Mouse (Mus musculus): ENCODE measurements around the gene Fkrp. TPM values are rescaled to one million over a fixed set of nuclear protein-coding genes. Genes with fewer than 3 reads are reported as not detected.

Fkrp gene
- total RNA-seq, 4 experiments from 2014 or later: 49.6 to 68.2 (median 56.9) TPM

DNA sequence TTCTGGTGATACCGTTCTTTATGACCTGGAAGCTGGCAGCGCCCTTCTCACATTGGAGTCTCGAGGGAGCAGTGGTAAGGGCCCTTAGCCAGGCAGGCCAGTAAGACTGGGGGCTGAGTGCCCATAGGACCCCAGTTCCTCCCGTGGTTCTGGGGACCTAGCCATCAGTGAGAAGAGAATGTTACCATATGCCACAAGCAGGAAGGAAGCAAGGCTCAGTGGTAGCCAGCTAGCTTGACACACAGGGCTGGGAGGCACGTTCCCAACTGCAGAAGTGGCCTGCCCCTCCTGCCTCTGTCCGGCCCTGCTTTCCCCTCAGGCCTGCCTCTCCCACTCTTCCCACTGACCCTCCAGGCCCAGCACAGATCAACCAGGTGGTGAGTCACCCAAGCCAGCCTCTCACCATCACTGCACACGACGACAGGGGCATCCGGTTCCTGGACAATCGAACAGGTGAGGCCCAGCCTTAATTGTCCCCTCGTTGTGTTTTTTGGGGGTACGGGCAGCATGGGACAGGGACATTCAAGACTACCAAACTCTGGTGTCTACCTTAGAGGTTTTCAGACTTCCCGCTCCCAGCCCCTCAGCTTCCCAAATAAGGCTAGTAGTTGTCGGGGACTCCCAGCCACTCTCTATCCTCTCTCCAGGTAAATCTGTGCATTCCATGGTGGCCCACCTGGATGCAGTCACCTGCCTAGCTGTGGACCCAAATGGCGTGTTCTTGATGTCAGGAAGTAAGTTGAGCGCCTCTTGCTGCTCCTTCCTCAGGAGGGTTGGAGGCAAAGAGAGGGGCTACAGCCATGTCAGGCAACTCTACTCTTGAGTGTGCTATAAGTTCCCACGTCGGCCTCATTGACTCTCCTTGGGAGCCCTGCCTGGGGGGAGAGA is 21.6 kb upstream of the Fkrp start:
- DNase-seq (ENCODE audit: low spot score in 2 of 2): no peak

DNA sequence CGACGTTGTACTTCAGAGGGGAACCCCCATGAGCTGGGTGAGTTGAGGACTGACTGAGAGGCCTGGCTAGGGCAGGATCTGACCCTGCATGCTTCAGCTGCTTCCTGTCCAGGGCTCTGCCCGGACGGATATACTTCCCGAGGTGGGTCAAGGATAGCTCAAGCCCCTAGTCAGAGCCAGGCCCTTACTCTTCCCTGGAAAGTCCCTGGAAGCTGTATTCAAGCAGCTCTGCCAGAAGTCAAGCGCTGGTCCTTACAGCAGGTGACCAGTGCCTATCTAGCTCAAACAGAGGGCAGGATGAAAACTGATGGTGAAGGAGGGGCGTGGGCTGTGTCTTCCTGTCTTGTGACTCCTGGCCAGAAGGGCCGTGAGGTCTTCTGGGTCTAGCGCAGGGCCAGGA is 13.9 kb upstream of the Fkrp start:
- no peak for DNase-seq (ENCODE audit: low spot score in 2 of 2)

- no peak for DNase-seq (ENCODE audit: low spot score in 2 of 2)
Measured at GRCm38 (mm10) chr7:16827274-16827673, 10.7 kb upstream of the Fkrp start.

DNA sequence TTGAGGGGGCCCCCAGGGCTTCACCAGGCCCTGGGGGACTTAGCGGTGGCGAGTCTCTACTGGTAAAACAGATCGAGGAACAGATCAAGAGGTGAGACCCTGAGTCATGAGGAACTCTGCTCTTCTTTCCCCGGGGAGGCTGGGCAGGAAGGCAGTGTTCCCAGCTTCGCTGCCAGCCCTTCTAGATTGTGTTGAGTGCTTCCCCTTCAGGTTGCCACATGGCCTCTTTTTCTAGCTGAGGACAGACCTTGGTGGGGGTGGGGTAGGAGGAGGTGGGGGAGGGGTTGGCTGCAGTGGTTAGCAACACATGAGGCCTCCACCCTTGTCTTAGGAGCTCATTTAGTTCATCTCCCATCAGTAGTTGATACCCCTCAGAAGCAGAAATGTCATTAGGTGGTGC is 10.0 kb upstream of the Fkrp start:
- DNase-seq (ENCODE audit: low spot score in 2 of 2): no peak

GRCm38 (mm10) chr7:16825785-16826184 is 9.3 kb upstream of the Fkrp start:
- no peak for DNase-seq (ENCODE audit: low spot score in 2 of 2)

GRCm38 (mm10) chr7:16823734-16824133 is 7.2 kb upstream of the Fkrp start:
- DNase-seq (ENCODE audit: low spot score in 2 of 2): peak in 1 of 2 experiments; percentile 94

- peak in 1 of 2 experiments; percentile 89 for DNase-seq (ENCODE audit: low spot score in 2 of 2)
Measured at GRCm38 (mm10) chr7:16821669-16822101, 5.2 kb upstream of the Fkrp start.

- DNase-seq (ENCODE audit: low spot score in 2 of 2): peak in 1 of 2 experiments; percentile 11
Measured at GRCm38 (mm10) chr7:16821091-16821490, 4.6 kb upstream of the Fkrp start.

- DNase-seq (ENCODE audit: low spot score in 2 of 2): no peak
Measured at GRCm38 (mm10) chr7:16820271-16820763, 3.8 kb upstream of the Fkrp start.

- no peak for DNase-seq (ENCODE audit: low spot score in 2 of 2)
Measured at GRCm38 (mm10) chr7:16819794-16820193, 3.3 kb upstream of the Fkrp start.

DNA sequence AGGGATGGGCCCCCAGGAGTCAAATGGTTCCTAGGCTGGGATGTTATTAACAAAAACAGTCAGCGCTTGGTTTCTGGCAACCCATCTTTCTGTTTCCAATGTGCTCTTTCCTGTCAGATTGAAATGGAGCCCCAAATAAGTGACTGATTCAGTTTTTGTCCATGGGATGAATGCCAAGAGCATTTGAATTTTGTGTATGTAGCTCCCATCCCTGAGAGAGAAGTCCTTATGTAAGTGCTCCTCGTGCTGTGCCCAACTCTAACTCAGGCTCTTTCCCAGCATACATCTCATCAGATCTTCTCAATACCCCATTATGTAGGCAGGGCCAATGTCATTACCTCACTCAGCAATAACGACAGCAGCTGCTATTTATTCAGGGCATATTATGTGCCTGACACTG is 1.2 kb upstream of the Fkrp start:
- peak in 1 of 2 experiments; percentile 72 for DNase-seq (ENCODE audit: low spot score in 2 of 2)

DNA sequence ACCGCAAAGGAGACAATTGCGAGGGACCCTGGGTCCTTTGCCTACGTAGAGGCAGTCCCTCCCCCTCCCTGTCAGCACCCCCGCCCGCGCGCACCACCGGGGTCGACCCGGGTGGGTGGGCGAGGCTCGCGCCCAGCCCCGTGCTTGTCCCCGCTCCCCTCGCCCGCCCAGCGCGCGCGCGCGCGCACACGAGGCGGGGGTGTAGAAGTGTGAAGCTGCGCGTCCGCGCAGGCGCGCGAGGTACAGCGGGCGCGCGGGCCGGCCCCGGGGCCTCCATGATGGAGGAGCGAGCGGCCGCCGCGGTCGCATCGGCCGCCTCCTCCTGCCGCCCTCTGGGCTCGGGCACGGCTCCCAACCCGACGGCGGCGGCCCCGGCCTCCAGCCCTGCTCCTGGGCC is 456 bp downstream of the Fkrp start:
- DNase-seq (ENCODE audit: low spot score in 2 of 2): peak in 1 of 2 experiments; percentile 74

- DNase-seq (ENCODE audit: low spot score in 2 of 2): peak in 1 of 2 experiments; percentile 71
Measured at GRCm38 (mm10) chr7:16815351-16815941, 1.1 kb downstream of the Fkrp start, which contains the start of gene Strn4. Gene Strn4, plus strand, starts transcription at chr7:16815889.

- DNase-seq (ENCODE audit: low spot score in 2 of 2): no peak
Measured at GRCm38 (mm10) chr7:16812505-16812904, 4.0 kb downstream of the Fkrp start.

DNA sequence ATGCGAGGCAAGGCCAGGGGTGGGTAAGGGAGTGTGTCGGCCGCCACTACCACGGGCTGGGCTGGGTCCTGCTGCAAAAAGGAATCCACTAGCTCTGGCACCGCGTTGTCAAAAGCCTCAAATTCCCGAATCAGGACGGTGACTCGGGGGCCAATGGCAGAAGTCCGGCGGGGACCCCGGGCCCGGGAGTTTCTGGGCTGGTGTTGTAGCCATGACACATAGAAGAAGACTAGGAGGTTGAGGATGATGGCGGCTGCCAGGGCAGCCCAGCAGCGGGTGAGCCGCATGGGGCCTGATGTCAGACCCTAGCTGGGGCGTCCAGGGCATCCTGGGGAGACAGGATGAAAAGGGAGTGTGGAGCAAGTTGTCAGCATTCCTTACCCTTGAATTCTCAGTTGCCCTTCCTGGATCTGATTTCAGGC is 4.9 kb downstream of the Fkrp start:
- no peak for DNase-seq (ENCODE audit: low spot score in 2 of 2)

- peak in 1 of 2 experiments; percentile 60 for DNase-seq (ENCODE audit: low spot score in 2 of 2)
Measured at GRCm38 (mm10) chr7:16810920-16811648, 5.4 kb downstream of the Fkrp start.

- no peak for DNase-seq (ENCODE audit: low spot score in 2 of 2)
Measured at GRCm38 (mm10) chr7:16810399-16810919, 6.1 kb downstream of the Fkrp start.

GRCm38 (mm10) chr7:16809739-16810138 is 6.8 kb downstream of the Fkrp start:
- DNase-seq (ENCODE audit: low spot score in 2 of 2): no peak

DNA sequence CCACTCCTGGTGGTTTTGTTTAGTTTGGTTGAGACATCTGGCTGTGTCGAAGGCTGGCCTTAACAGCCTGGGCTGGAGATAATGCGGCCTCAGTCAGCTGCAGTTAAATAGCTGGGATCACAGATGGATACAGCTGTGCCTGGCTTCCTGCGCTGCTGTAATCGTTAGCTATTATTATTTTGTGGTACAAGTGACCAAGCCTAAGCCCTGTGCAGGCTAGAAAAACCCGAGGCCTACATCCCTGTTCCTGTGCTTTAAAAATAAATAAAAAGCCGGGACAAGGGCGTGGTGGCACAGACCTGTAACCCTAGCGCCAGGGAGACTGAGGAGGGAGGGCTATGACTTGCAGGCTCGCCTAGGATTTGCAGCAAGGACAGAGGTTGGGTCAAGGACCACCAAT is 7.9 kb downstream of the Fkrp start:
- no peak for DNase-seq (ENCODE audit: low spot score in 2 of 2)

DNA sequence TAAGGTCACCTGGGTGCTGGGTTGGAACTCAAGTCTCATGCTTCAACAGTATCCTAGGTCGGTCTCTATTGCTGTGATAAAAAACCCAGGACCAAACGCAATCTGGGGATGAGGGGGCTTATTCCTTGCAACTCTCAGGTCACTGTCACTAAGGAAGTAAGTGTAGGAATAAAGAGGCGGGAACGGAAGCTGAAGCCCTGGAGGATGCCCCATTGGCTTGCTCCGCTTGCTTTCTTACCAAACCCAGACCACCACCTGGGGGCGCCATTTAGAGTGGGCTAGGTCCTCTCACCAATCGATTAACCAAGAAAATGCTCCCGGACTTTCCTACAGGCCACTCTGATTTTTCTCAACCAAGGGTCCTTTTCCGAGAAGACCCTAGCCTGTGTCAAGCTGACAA is 8.6 kb downstream of the Fkrp start:
- no peak for DNase-seq (ENCODE audit: low spot score in 2 of 2)

- DNase-seq (ENCODE audit: low spot score in 2 of 2): no peak
Measured at GRCm38 (mm10) chr7:16804409-16805028, 12.0 kb downstream of the Fkrp start.
